ENCODE assay signal across 9 mouse cellular contexts in genomic region chr4:94007088-94007768, GRCm38 (mm10).
A peak's percentile ranks its signal among the peaks of the same experiment; 100 is the strongest.
DNase-seq lines count a peak whose midpoint lies in the region; ATAC-seq and TF ChIP-seq lines count a peak whose summit lies in the region.
"Had no signal": no experiment of that assay in that cellular context is flagged by ENCODE, and none has a peak within 500 bp of the region (broad histone marks: within the 10 kb centered on the region; RNA-seq: fewer than 3 reads in every experiment).

No protein-coding gene starts in this region.

- no peak overlapping the region for H3K4me3 ChIP-seq in embryonic facial prominence, embryonic 15.5 days (replicated peaks)
- no peak overlapping the region for H3K4me3 ChIP-seq in intestine, embryonic 15.5 days (replicated peaks)
- H3K4me3 ChIP-seq in liver, embryonic 14.5 days (ENCODE audit: insufficient read depth in 1 of 2, low read depth in 2 of 2, low read length in 2 of 2), result no peak overlapping the region
- H3K4me3 ChIP-seq: embryonic facial prominence, embryonic 12.5 days had no signal

- no peak overlapping the region for H3K9ac ChIP-seq in embryonic facial prominence, embryonic 15.5 days
- H3K9ac ChIP-seq in intestine, embryonic 15.5 days, result no peak overlapping the region
- no peak overlapping the region for H3K9ac ChIP-seq in liver, embryonic 14.5 days (replicated peaks)
- H3K9ac ChIP-seq: embryonic facial prominence, embryonic 12.5 days had no signal

- TF ChIP-seq EP300 in liver, embryonic 14.5 days (IDR thresholded peaks at IDR 0.05; ENCODE audit: low read depth), result no peak

- H3K9me3 ChIP-seq in embryonic facial prominence, embryonic 15.5 days (replicated peaks), result no peaks in the 10 kb centered on the region
- no peaks in the 10 kb centered on the region for H3K9me3 ChIP-seq in intestine, embryonic 15.5 days
- H3K9me3 ChIP-seq in liver, embryonic 14.5 days (ENCODE audit: control insufficient read depth, low read length), result no peaks in the 10 kb centered on the region
- H3K9me3 ChIP-seq: embryonic facial prominence, embryonic 12.5 days had no signal

- H3K4me1 ChIP-seq in embryonic facial prominence, embryonic 15.5 days, result no peaks in the 10 kb centered on the region
- H3K4me1 ChIP-seq in intestine, embryonic 15.5 days (replicated peaks), result no peaks in the 10 kb centered on the region
- H3K4me1 ChIP-seq in liver, embryonic 14.5 days (replicated peaks; ENCODE audit: control insufficient read depth in 2 of 2, insufficient read depth in 2 of 2, low read length in 1 of 2), result no peaks in the 10 kb centered on the region
- H3K4me1 ChIP-seq: embryonic facial prominence, embryonic 12.5 days had no signal

- H3K4me2 ChIP-seq in embryonic facial prominence, embryonic 15.5 days (replicated peaks), result no peak overlapping the region
- no peak overlapping the region for H3K4me2 ChIP-seq in intestine, embryonic 15.5 days (replicated peaks)
- H3K4me2 ChIP-seq in liver, embryonic 14.5 days (ENCODE audit: low read depth), result no peak overlapping the region
- H3K4me2 ChIP-seq: embryonic facial prominence, embryonic 12.5 days had no signal

- no peak overlapping the region for H3K27ac ChIP-seq in embryonic facial prominence, embryonic 15.5 days (replicated peaks)
- no peak overlapping the region for H3K27ac ChIP-seq in intestine, embryonic 15.5 days
- H3K27ac ChIP-seq in liver, embryonic 14.5 days, result no peak overlapping the region
- H3K27ac ChIP-seq: embryonic facial prominence, embryonic 12.5 days had no signal

- peak; percentile 69; the same call in 1 of the 2 replicates for ATAC-seq in embryonic facial prominence, embryonic 15.5 days (ENCODE audit: insufficient number of reproducible peaks, low FRiP score, low TSS enrichment, low read depth)
- peak; percentile 81 for ATAC-seq in intestine, embryonic 15.5 days
- no peak for ATAC-seq in liver, embryonic 14.5 days (ENCODE audit: insufficient read depth)
- no peak for ATAC-seq in CD4-positive, CD25-positive, alpha-beta regulatory T cell, adult 4 months

- H3K27me3 ChIP-seq in embryonic facial prominence, embryonic 15.5 days, result no peaks in the 10 kb centered on the region
- no peaks in the 10 kb centered on the region for H3K27me3 ChIP-seq in intestine, embryonic 15.5 days (replicated peaks)
- H3K27me3 ChIP-seq in liver, embryonic 14.5 days (ENCODE audit: control insufficient read depth, insufficient read depth, low read length), result no peaks in the 10 kb centered on the region
- H3K27me3 ChIP-seq: embryonic facial prominence, embryonic 12.5 days had no signal

- 28% methylated on average over 8 of the region's 8 CpGs for WGBS in embryonic facial prominence, embryonic 15.5 days
- 35% methylated on average over 8 of the region's 8 CpGs for WGBS in intestine, embryonic 15.5 days
- 29% methylated on average over 8 of the region's 8 CpGs for WGBS in liver, embryonic 14.5 days (ENCODE audit: insufficient replicate concordance)

- H3K36me3 ChIP-seq in embryonic facial prominence, embryonic 15.5 days, result no peaks in the 10 kb centered on the region
- no peaks in the 10 kb centered on the region for H3K36me3 ChIP-seq in intestine, embryonic 15.5 days
- no peaks in the 10 kb centered on the region for H3K36me3 ChIP-seq in liver, embryonic 14.5 days (replicated peaks; ENCODE audit: control insufficient read depth, insufficient read depth, low read depth)
- H3K36me3 ChIP-seq: embryonic facial prominence, embryonic 12.5 days had no signal

- peak; percentile 33; the same call in 1 of the 2 replicates for TF ChIP-seq CTCF in liver, embryonic 14.5 days (IDR thresholded peaks at IDR 0.05; ENCODE audit: low read depth)

- peak; percentile 6 for DNase-seq in ovary, adult 18-20 months (ENCODE audit: low spot score)
- DNase-seq in ovary, postnatal 36 days (ENCODE audit: low spot score), result no peak
- DNase-seq in adrenal gland, postnatal 10 days, result peak; percentile 49
- peak in 1 of 3 experiments; percentile 5 for DNase-seq in liver, embryonic 14.5 days (ENCODE audit: low read depth in 3 of 3, low spot score in 3 of 3)
- DNase-seq in skeletal muscle tissue, adult 2 months (ENCODE audit: low read depth, low spot score), result peak; percentile 20

Comparison
In these comparisons a context has a peak if more than half of its experiments do, and no peak if none do; other contexts are left out.
1. ATAC-seq: peak in embryonic facial prominence, embryonic 15.5 days (single experiment) and intestine, embryonic 15.5 days (single experiment); none in liver, embryonic 14.5 days (single experiment) and CD4-positive, CD25-positive, alpha-beta regulatory T cell, adult 4 months (single experiment).